Mouse (Mus musculus) embryo, embryonic 10 days (tissue): Measurements from ENCODE around the gene Atp8b4.
A peak's percentile ranks its signal among the peaks of the same experiment; 100 is the strongest.
"Not testable (repeated sequence)": the region's sequence is repeated elsewhere in the genome, so short reads cannot be mapped to it uniquely, and the experiment has no call there.

Source experiments
- DNase-seq: peaks from one replicate; pipeline ENCODE4 v3.0.0-alpha.2; 2015; ENCODE audit warnings: low spot score

Atp8b4 gene

DNA sequence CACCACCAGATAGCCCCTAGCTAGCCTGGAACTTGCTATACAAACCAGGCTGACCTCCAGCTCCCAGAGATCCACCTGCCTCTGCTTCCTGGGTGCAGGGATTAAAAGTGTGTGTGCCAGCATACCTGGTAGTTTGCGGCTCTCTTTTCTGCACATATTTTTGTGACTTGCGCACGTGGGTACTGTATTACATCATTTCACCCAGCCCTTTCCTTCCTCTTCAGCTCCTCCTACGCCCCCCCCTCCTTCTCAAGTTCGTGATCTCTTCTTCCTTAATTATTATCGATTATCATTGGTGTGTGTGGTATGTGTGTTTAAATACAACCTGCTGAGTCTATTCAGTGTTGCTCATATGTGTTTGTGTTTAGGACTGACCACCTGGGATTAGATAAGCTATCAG, at the start of gene Atp8b4:
Gene Atp8b4, minus strand, starts transcription at position 154 of the 400 bp plus-strand sequence.
- no peak for DNase-seq

DNA sequence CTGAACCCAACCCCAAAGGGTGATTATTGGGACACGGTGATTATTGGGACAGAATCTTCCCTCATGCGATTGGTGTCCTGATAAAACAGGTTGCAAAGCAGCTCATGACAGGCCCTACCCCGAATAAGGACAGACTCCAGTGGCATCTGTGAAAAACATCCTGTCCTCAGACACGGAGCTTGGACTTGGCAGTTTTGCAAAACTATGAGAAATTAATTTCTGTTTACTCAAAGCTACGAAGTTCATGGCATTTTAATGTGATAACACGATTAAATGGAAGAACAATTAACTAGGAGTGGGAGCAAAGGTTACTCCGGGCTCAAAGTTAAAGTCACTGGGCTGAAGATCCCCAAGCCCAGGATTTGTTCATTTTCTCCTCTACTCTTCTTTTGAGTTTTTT, 49.2 kb upstream of the Atp8b4 start:
- no peak for DNase-seq

DNA sequence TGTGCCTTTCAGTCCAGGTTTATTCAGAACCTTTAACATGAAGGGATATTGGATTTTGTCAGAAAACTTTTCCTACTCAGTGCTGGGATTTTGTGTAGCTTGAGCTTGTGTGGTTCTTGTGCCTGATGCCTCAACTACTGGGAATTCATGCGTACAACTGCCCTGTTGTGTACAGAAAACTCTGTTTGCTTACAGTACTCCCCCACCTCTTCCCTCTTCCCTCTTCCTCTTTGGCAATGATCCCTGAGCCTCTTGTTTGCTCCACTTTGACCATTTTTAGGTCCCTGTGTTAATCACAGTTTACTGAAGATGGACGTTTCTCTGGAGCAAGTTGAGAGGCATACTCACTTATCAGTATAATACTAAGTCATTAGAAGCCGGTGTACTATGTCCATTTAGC, 45.9 kb upstream of the Atp8b4 start:
- no peak for DNase-seq

DNA sequence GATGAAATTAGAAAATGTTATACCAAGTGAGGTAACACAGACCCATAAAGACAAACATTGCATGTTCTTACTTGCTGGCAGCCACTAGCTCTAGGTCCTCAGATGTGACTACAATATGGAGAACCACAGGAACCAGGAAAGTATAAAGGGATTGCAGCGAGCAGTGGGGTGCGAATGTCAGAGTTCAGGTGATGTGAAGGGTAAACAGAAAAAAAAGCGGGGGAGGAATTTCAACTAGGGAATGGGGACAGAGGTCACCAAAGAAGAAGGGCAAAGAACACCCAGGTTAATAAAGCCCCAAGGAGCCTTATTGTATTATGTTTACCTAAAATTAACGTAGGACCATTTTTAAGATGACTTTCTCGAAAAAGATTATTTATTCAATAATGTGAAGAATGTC, 44.8 kb upstream of the Atp8b4 start:
- no peak for DNase-seq

DNA sequence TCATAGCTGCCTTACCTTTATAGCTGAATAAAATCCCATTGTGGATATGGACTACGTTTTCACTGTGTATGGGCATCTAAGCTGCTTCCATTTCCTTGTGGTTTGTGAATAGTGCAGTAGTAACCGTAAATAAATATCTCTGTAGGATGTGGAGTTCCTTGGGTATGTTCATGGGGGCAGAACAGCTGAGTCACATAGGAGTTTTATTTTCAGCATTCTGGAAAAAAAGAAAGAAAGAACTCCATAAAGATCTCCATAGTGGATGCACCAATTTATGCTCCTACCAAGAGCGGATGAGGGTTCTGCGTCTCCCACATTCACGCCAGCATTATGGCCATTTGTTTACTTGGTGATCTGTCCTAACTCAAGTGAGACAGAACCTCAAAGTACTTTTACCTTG, 41.7 kb upstream of the Atp8b4 start:
- DNase-seq: no peak

DNA sequence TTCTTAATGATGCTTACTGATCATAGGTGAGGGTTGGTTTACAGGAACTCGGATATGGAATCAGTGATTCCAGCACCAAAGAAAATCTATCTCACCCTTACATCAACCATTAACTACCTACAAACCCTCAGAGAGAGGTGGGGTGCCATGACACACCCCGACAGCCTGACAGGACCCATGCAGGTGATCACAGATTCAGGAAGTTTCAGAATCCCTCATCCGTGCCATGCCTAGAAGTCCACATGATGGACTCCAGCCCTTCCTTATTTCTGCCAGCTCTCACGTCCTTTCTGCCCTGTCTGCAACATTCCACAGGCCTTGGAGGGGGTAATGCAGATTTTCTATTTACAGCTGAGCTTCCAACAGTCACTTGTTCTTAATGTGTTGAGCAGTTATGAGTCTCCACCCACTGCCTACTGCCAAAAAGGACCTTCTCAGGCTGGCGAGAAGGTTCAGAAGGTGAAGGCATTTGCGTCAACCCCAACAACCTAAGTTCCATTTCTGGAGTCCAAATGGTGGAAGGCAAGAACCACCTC, 40.0 kb upstream of the Atp8b4 start:
- DNase-seq: no peak

DNA sequence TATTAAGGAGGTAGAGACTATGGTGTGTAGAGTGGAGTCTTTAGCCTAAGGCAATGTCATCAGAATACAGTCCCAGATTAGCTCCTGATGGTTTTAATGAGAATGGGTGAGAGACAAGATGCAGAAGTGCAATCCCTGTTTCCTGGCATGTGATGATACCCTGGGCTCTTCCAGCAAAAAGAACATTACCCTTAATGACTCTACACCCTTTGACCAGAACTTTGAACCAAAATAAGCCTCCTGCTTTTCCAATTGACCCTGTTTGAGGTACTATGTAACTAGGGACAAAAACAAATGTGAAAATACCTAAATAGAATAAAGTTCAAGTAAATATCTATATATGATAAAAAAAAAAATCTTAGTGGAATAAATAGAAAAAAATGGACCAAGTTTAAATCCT, 37.2 kb upstream of the Atp8b4 start:
- DNase-seq: no peak

DNA sequence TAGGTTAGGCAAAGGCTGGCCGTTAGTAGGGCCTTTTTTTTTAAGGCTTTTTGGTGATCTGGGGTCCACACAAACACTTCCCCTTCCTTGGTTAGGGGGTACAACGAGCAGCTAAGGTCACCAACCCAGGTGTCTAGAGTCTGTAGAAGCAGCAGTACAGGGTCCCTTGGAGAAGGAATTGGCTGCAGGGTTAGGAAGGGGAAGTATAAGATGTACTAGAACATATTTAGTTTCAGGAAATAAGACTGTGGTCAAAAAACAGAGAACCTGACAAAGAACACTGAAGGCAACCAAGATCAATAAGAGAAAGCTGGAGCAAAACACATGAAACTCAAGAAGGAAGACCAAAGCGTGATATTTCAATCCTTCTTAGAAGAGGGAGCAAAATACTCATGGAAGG, 30.1 kb upstream of the Atp8b4 start:
- no peak for DNase-seq

DNA sequence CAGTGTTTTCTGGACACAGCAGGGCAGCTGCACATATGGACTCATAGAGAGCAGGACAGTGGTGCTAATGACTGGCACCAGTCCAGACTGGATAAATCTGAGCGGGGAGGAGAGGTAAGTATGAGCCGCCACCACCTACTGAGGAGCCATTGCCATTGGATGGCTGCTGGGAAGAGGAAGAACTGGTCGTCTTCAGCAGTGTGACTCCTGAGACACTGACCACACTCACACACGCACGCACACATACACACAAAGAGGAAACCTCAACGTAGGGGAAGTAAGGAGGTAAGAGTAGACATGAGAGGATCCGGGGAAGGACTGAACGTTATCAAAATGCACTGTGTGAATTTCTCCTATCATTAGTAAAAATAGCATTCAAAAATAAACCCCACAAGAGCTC, 27.0 kb upstream of the Atp8b4 start:
- no peak for DNase-seq

DNA sequence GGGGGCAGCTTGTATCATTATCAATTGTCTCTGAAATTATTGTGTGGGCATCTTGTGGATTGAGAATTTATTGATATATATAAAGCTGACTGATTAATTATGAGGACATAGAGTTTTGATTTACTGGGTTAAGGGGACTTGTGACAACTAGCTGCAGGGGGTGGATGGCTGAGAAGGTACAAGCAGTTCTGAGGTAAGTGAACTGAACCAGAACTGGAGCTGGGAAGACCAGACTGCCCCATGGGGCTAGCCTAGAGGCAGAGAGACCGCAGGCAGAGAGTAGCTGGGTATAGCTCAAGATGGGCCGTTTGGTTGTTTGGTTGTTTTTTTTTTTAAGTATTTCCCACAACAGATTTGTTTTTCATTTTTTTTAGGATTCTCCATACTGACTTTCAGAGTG, 23.8 kb upstream of the Atp8b4 start:
- DNase-seq: no peak

DNA sequence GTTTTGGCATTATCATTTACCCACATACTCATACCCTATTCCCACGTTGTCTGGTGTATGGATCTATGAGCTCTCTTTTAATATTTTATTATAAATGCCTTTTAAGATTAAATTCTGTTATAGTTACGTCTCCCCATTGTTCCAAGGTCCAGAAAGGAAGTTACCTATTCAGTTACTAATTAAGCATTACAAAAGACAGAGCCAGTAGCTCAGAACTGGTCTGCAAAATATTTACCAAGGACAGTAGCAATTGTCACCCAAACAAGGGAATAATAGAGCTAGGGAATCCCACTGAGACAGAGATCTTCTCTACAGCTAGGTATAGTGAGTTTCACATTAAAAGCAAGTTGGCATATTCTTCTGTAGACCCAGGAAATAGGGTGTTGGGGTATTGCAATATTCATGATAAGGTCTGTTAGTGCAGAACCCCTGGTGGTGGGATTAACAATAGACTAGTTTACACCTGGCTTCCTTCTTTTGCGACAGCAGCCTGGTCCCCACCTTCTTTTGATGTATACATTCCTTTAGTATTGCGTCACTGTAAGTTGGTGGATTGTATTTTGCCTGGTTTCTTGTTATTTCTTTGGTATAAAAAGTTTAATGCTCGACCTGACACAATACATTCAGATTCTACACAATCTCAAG, 22.7 kb upstream of the Atp8b4 start:
- DNase-seq: not testable (repeated sequence)

DNA sequence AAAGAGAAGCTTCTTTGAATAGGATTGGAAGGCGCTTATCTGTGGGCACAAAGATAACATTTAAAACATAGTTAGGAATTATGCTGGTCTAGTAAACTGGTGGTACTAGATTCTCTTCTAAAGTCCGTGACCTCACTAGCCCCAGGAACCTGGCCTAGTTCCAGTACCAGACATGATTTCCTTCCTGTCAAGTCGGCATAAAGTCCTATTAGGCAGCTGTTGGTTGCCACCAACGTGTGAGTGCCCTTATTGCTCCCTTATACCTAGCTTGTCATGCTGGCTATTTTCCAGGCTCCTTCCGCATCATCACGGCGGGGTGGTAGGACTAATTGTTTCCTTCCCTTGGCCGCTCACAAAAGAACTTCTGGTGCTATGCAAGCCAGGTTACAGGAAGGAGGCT, 21.6 kb upstream of the Atp8b4 start:
- DNase-seq: no peak

DNA sequence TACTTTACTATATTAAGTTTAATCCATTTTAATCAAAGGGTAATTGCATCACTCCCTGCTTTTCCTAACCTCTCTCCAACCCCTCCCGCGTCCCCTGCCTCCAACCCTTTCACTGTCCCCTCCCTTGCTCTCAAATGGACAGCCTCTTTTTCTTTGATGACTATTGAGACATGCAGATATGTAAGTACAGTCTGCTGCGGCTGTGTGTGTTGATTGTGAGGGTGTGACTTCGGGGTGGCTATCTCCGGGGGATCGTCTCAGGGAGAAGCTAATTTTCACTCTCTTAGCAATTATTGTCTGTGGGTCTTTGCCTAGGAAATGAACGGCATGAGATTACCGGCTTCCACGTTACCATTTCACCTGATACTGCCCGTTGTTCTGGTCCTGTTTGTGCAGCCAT, 21.0 kb upstream of the Atp8b4 start:
- DNase-seq: no peak

DNA sequence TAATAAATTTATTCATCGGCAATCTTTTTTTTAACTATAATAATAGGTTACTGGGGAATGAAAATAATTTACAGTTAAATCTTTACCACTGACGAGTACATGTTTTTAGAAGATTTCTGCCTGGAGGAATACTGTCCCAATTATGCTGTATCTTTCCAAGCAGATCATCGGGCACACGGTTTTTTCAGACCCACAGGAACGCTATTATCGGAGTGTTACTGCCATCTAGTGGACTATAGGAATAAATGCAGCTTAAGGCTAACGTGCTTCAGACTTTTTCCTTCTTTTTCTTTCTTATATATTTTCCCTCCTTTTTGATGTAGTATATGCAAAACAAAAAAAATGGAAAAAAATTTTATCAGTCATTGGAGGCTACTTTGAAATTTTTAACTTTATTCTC, 20.4 kb upstream of the Atp8b4 start:
- peak; percentile 81 for DNase-seq

DNA sequence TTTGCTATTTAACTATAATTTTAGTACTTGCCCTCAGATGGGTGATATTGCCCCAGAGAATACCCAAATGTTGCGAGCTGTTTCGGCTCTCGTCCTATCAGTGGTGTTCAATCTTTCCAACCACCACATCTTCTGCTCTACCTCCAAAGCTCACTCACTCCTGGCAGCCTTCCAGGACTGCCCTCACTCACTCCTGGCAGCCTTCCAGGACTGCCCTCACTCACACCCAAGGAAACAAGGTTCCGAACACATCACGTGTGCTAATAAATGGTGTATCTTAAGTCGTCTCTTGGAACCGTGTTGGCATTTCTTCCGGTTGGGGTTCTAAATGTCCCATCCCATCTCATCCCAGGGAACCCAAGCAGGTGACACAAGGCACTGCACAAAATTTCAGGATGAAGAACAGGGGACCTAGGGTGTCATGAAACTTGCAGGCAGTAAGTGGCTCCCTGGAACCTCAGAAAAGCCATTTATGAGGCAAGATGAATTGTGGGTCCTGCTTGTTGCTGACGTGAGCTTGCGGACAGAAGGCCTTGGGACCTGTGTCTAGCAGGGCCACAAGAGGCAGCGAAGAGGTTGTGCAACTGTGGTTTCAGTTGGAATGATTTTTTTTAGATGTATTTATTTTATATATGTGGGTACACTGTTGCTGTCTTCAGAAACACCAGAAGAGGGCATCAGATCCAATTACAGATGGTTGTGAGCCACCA, 19.6 kb upstream of the Atp8b4 start:
- DNase-seq: no peak

DNA sequence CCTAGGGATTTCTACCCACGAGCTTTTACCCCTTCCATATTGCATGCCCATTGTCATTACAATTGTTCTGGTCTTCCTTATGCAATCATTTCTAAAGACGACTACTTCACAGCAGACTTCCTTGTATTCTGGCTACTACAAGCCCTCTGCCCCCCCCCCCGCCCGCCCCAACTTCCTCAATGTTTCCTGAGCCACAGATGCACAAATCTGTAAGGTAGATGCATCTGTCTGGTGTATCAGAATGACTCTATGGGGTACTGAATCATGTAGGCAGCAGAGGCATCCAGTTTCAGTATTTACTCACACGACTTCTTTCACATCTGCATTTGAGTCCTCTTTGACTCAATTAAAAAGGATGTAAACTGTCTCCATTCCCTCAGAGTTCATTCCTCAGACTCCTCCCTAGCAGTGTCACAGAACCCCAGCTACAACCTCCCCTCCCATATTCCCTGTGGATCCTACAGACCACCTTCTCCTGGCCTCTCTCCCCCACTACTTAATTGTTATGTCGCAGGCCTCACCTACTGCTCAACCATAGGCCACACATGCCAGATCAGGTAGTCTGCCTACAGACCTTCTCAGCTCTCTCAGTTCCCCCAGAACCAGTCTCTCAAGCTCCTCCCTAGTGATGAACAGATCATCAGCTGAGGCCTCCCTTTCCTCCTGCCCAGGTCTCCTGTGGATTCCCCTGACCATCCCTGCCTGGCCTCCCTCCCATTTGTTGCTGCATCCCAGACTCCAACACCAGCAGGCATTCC, 14.8 kb upstream of the Atp8b4 start:
- no peak for DNase-seq

DNA sequence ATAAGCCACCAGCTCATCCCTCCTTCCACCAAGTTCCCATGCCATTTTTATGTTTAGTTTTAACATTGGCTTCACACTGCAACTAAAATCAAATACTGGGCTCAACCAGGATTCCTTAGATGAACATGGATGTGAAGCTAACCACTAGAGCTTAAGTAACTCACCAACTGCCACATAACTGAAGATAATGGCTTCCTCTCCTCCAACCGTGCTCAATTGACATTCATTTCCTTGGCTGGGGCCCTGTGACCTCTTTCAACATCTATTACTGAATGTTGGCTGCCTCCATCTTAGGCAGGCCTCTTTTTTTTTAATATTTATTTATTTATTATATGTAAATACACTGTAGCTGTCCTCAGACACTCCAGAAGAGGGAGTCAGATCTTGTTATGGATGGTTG, 7.8 kb upstream of the Atp8b4 start:
- DNase-seq: no peak

DNA sequence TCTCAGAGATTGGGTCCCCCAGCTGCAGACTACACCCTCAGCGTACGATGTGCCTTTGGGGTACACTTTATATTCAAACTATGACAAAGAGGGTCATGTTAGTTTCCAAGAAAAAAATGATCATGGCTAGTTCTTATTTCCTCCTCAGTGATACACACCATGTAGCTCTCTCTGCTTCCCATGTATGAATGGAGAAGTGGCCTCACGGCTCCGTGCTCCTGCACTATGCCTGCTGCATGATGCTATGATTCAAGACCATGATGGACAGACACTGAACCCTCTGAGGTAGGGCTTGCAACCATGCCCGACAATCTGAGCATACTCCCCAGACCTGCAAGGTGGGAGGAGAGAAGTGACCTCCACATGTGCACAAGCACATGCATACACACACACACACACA, 7.0 kb upstream of the Atp8b4 start:
- no peak for DNase-seq

DNA sequence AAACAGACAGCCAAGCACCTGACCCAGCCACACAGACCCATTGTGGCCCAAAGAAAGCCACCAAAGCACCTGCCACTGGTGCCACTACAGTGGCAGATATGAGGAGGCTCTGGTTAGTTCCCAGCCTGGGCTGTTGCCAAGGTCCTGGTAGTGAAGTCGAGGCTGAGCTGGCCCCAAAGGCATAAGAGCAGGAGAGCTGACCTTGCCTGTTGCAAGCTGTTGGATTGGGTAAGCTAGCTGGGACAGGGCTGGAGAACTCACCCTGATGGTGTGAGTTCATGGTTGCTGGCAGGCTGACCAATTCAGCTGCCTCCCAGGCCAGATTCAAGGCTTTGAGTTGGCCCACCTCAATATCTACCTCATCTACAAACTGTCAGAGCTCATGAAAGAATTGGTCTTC, 4.7 kb upstream of the Atp8b4 start:
- no peak for DNase-seq

DNA sequence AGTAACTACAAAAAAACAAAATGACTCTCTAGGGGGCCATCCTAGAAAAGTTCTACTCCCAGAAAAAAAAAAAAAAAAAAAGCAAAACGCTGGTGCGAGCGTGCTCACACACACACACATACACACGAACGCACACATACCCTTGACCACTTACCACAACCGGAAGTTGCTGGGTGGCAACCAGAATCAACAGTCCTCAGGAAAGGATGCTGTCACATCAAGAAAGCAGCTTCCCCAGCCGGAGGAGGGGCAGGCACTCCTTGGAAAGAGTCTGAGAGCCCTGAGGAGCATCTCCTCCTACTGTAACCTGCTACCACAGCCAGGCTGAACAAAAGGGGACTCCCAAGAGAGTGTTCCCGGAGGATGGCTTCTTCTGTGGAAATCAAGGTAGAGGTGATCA, 744 bp downstream of the Atp8b4 start:
- no peak for DNase-seq

DNA sequence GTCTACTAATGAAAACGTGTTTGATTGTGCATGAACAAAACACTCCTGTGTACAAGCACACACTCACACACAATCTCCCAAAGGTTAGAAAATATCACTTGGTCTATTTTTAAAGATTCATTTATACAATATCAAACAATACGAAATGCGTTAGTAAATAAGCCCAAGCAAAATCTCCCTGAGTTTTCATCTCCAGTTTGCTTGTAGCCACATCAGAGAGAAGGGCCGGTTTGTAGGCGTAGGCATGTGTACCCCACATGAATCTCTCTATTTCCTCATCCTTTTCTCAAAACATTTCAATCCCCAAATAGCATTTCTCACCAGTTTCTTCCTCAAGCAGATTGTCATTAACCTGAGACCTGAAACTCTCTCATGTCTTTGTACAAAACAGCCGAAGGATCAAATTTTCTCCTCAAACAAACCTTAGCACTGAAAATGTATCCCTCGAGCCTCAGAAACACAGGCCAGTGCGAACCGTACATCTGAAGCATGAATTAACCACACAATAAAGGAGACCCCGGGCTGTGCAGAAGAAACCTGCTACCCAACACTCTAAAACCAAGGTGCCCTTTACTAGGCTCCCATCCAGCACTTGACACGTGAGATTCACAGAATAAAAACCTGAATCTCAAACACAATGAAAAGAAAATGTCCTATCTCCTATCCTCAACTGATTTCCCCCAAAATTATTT, 1.6 kb downstream of the Atp8b4 start:
- DNase-seq: no peak

DNA sequence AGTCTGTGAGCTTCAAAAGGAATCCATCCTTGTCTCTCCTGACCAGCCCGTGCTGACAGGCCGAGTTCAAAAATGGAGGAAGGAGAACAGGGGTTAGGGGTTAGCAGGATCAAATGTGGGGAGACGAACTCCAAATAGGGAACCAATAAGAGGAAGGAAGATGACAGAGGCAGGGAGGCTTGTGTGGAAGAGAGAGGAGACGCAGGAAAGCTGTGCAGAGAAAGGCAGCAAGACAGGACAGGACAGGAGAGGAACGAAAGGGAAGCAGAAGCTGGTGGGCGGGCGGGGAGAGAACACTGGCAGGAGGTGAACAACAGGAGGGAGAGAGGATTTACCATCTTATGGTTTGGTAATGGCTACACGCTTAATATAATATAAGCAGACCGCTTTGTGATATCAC, 3.6 kb downstream of the Atp8b4 start:
- no peak for DNase-seq
